Mouse (Mus musculus): ENCODE data around the gene Lix1.

Lix1 gene

DNA sequence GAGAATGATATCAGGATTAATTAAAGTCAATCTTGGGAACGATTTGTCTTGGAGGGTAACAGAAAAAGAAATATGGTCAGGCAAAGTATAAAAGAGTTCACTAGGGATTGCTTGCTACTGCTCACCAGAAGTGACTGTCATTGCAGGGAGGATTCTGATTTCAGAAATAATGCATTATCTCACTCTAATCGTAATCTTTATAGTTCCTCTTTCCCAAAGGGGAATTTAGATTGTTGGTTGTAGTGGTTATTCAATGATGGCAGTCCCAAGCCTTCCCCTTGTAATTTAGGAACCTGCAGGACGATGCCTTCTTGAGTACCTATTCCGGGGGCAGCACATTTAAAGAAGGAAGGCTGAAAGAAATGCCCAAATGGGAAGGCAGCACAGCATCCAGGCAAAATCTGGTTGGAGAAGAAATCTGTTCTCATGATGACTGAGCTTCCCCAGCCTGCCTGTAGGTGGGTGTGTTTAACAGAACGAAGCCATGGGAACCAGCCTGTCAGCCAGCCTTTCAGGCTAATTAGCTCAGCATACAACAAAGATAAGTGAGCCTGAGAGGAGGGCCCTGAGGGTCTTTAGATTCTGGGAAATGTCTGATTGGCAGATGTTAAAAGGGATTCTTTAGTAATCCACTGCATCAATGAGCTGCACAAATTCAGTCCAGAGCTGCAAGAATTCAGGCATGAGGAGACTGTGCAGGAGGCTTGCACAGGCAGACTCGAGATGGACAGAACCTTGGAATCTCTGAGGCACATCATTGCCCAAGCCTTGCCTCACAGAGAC, at the start of gene Lix1:
Gene Lix1 (plus strand): TSS at position 451 of the 783 bp plus-strand sequence.
- peak; percentile 54 for DNase-seq (ENCODE audit: low read depth)

- DNase-seq (ENCODE audit: low read depth): peak; percentile 30
These were observed 28.9 kb upstream of the Lix1 start for GRCm38 (mm10) chr17:17373550-17373917.

- DNase-seq (ENCODE audit: low read depth): peak; percentile 100
These were observed 28.3 kb upstream of the Lix1 start, which contains the start of gene Riok2 for GRCm38 (mm10) chr17:17373918-17374910. TSS of gene Riok2 (plus strand) at chr17:17374309.

GRCm38 (mm10) chr17:17375581-17375980, 26.9 kb upstream of the Lix1 start:
- DNase-seq (ENCODE audit: low read depth): peak; percentile 72

- no peak for DNase-seq (ENCODE audit: low read depth)
These were observed 18.8 kb upstream of the Lix1 start for GRCm38 (mm10) chr17:17383703-17384102.

DNA sequence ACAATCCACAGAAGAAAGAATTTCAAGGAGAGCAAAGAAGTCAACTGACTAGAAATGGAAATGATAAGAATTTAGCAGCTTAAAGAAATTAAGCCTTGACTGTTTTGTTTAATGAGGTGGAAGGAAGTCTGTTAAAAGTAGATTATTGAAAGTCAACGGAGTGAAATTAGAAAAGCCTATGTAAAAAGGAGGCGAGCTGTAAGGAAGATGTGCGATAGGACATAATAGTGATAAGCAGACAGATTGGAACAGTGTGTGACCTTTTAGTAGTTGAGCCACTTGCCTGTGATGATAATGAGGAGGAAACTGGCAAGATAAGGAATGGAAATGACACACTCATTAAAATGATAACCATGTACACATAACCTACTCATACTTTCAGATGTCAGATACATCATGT, 18.0 kb upstream of the Lix1 start:
- peak; percentile 32 for DNase-seq (ENCODE audit: low read depth)

DNA sequence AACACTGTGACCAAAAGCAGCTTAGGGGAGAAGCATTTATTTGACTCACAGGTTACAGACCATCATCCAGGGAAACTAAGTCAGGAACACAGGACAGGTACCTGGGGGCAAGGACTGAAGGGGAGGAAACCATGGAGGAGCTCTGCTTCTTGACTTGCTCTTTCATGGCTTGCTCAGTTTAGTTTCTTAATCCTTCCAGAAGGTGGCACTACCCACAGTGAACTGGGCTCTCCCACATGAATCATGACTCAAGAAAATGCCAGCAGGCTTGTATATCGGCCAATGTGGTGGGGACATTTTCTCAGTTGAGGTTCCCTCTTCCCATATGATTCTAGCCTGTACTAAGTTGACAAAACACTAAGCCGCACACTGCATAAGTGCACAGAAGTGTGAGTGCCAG, 16.4 kb upstream of the Lix1 start:
- peak; percentile 68 for DNase-seq (ENCODE audit: low read depth)

- DNase-seq (ENCODE audit: low read depth): peak; percentile 74
These were observed 10.6 kb upstream of the Lix1 start for GRCm38 (mm10) chr17:17391823-17392222.

GRCm38 (mm10) chr17:17392863-17393262, 9.6 kb upstream of the Lix1 start:
- DNase-seq (ENCODE audit: low read depth): peak; percentile 58

DNA sequence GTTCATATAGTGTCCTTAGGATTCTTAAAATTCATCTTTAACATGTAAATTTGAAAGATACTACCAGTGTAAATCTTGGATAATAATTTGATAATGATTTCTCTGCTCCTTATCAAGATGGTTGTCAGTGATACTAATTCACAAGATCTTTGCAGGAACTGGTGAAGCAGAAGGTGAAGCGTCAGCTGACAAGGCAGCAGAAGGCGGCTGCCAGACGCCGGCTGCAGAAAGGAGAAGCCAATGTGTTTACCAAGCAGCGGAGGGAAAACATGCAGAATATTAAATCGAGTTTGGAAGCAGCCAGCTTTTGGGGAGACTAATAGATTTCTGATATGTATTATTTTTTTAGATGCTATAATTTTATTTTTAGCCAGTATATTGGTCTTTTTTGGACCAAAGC, 9.2 kb upstream of the Lix1 start:
- no peak for DNase-seq (ENCODE audit: low read depth)

GRCm38 (mm10) chr17:17394336-17394735, 8.1 kb upstream of the Lix1 start:
- peak; percentile 87 for DNase-seq (ENCODE audit: low read depth)

DNA sequence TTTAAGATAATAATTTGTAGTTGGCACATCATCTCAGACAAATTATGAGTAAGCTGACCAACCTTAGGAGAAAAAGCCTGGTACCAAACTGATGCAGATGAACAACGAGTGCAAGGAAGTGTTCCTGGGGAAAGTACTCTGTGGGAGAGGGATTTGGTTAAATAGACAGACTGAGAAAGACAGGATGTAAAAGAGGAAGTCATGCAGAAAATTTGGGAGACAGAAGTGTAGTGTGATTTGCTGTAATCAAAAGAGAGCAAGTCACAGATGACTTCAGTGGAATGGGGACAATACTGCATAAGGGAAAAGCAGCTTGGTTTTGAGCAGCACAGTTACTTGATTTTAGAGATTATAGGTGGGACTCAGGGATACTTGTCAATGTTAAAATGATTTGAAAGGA, 5.6 kb upstream of the Lix1 start:
- no peak for DNase-seq (ENCODE audit: low read depth)

GRCm38 (mm10) chr17:17398664-17399063, 3.8 kb upstream of the Lix1 start:
- DNase-seq (ENCODE audit: low read depth): peak; percentile 81

DNA sequence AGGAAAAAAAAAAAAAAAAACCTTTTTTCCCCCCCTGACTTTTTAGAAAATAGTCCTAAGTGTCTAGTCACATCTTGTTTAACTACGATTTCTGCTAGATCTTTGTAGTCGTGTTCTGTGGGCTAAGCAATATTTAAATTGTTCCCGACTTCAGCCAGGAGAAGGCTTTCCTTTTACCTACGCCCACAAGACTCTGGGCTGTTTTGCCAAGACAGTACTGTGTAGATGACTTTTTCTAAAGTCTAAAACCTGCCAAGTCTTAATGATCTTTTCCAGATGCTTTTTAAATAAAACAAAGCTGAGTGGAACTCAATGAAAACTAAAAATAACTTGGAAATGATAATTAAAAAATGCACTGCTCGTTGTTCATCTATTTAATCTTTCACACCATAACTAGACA, 566 bp downstream of the Lix1 start:
- DNase-seq (ENCODE audit: low read depth): no peak

DNA sequence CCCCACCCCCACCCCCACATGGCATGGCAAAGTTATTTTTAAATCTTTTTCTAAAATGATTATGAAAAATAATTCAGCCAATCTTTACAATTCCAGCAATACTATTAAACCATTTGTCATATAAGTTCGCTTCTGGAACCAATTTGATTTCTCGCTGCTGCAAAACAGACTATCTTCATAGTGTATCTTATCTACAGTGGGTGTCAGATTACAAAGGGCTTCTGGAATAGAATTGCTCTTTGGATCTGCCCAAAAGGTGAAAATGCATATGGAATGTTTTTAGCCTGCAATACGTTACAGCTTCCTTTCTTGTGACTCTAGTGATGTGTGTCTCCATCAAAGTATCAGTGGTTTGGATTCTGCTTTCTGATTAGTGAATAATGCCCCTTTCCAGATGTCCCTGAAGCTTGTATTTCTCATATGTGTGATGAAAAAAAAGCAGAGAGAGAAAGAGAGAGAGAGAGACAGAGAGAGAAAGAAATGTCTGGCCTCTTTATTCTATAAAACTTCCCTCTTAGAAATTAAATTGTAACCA, 1.2 kb downstream of the Lix1 start:
- DNase-seq (ENCODE audit: low read depth): no peak

DNA sequence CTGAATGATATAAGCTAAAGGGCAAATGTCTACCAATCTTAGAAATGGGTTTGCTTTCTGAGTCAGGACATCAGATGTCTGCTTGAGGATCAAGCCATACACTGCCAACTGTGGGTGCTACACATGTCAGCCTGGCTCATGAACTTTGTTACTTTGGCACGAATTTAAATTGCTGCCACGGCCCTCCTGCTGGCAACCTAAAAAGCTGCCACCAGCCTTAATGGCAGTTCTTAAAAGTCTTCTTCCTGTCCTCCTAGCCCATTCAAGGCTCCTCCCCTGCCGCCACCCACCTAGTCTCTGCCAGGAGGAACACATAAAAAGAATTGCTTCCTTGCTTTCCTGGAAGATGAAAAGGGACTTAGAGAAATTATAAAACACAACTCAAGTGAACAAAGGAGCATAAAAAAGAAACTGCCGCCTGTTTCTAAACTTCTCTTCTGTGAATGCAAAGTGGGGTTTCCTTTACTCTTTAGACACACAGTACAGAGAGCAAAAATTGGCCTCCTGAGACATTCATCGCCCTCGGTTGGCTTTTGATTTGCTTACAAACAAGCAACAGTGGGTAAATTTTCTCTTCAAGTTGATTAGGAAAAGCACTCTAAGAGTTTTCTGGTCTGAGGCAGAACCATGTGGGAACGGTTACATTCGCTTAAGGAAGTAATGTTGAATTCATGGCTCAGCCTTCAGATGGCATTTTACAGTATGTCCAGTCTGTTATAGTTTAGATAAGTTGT, 2.5 kb downstream of the Lix1 start:
- no peak for DNase-seq (ENCODE audit: low read depth)

GRCm38 (mm10) chr17:17405606-17406005, 3.1 kb downstream of the Lix1 start:
- peak; percentile 31 for DNase-seq (ENCODE audit: low read depth)

DNA sequence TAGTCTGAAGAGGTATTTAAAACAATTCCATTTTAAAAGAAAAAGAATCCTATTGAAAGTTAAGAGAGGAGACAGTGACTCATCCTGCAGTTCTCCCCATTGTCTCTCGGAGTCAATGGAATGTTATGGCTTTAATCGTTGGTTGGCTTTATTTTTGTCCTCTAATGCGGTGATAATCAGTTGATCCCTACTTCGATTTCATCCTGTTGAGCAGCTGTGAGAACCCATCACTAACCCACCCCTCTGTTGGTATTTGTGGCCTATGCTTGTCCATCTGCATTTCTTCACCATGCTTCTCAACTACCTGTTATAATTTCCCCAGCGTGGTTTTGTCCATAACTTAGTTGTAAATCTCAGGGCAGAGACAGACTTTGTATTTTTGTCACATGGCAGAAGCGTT, 5.7 kb downstream of the Lix1 start:
- DNase-seq (ENCODE audit: low read depth): no peak

DNA sequence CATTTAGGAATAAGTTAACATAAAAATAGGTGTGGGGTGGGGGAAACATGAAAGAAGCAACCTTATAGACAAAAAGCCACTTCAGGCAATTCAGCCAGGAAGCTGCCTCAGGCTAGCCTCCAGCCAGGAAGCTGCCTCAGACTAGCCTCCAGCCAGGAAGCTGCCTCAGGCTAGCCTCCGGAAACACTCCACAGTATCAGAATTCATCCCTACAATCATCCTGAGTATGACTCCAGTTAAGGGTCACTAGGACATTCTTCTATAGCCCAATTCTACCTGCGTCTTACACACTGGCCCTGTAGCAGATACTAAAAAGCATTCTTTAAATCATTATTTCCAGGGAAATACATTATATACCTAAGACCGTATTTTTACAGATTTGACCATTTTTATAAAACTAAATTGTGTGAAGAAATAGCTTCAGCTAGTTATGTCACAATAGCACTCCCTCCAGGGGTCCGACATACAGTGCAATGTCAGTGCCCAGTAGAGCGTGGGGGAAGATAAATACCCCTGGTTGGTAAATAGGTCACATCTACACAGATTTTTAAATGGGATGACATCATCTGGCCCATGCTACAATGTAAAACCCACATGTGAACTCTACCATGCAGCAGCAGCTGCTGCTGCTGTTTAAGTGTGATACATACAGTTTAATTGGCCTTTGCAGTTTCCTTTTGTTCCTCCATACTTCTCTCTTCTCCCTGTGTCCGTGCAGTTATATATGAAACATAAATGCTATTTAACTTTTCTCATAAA, 6.4 kb downstream of the Lix1 start:
- DNase-seq (ENCODE audit: low read depth): no peak

- DNase-seq (ENCODE audit: low read depth): no peak
These were observed 7.1 kb downstream of the Lix1 start for GRCm38 (mm10) chr17:17409601-17410000.

- no peak for DNase-seq (ENCODE audit: low read depth)
These were observed 9.0 kb downstream of the Lix1 start for GRCm38 (mm10) chr17:17411443-17411842.
